Mouse (Mus musculus) E14TG2a.4 (cell line): ENCODE results near the gene Macrod2.

Experiments
- CTCF ChIP-seq: conservative IDR thresholded peaks from 2 replicates; pipeline ENCODE4 v1.5.1; 2014; ENCODE audit warnings: low read length
- POU5F1 ChIP-seq: IDR thresholded peaks from 2 replicates; pipeline ENCODE4 v1.6.1; 2014; ENCODE audit warnings: low read length, borderline replicate concordance

DNA sequence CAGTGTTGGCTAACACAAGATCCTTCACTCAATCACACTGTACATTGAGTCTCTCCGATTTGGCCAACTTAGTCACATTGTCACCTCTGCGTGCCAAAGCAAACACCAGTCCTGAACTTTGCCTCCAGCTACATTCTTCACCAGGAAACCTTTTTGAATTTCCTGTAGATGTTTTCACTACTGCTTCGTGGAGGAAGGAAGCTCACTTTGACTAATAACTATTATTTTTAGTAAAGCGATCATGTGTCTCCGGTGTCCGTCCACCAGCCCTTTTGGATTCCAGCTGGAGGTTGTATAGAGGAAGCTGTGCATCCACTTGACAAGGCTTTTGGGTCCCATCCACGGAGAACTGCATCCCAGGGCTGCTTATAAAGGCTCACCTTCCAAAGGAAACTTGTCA, 893.4 kb downstream of the Macrod2 start:
- TF ChIP-seq CTCF (no peak), POU5F1 (no peak)
